Mouse (Mus musculus) kidney, postnatal 0 days (tissue): Measurements from ENCODE around the gene Tnfrsf22. TPM values are rescaled to one million over a fixed set of nuclear protein-coding genes. Genes with fewer than 3 reads are reported as not detected.

ENCODE experiments used
- ATAC-seq: fragments of 200-750 bp; cut with Nextera tagmentation; replicated peaks from 2 replicates; pipeline ENCODE4 v1.8.0; 2017; ENCODE audit warnings: low read depth, moderate number of reproducible peaks, moderate TSS enrichment, moderate library complexity; ENCODE audit not compliant: low FRiP score
- DNase-seq: peaks from one replicate; pipeline ENCODE4 v3.0.0-alpha.2; 2016; ENCODE audit warnings: low spot score
- H3K27ac ChIP-seq: fragments of 300-500 bp; sonication (generic); 2 replicates; pipeline ENCODE4 v1.5.1; 2014; ENCODE audit warnings: mild to moderate bottlenecking
- H3K27me3 ChIP-seq: fragments of 300-500 bp; sonication (generic); 2 replicates; pipeline ENCODE4 v1.6.1; 2014; ENCODE audit warnings: low read length, mixed read lengths; ENCODE audit not compliant: insufficient read depth
- H3K36me3 ChIP-seq: fragments of 300-500 bp; sonication (generic); 2 replicates; pipeline ENCODE4 v1.6.1; 2014; ENCODE audit warnings: low read length, mixed read lengths; ENCODE audit not compliant: insufficient read depth
- H3K4me1 ChIP-seq: fragments of 300-500 bp; sonication (generic); replicated peaks from 2 replicates; pipeline ENCODE4 v1.6.1; 2014; ENCODE audit warnings: antibody characterized with exemption, low read length, mixed read lengths; ENCODE audit not compliant: insufficient read depth
- H3K4me2 ChIP-seq: fragments of 300-500 bp; sonication (generic); 2 replicates; pipeline ENCODE4 v1.6.1; 2014; ENCODE audit warnings: mild to moderate bottlenecking, low read length, moderate library complexity, mixed read lengths
- H3K4me3 ChIP-seq: fragments of 300-500 bp; sonication (generic); replicated peaks from 2 replicates; pipeline ENCODE4 v1.5.1; 2014; ENCODE audit warnings: low read depth, low read length
- H3K9ac ChIP-seq: fragments of 300-500 bp; sonication (generic); 2 replicates; pipeline ENCODE4 v1.6.1; 2014; ENCODE audit warnings: low read depth, low read length
- H3K9me3 ChIP-seq: fragments of 300-500 bp; sonication (generic); replicated peaks from 2 replicates; pipeline ENCODE4 v1.6.1; 2016; ENCODE audit warnings: low read length, inconsistent platforms, mixed read lengths
- CTCF ChIP-seq: IDR thresholded peaks from 2 replicates; pipeline ENCODE4 v1.5.1; 2016; ENCODE audit warnings: antibody characterized with exemption, low read depth, mild to moderate bottlenecking, moderate library complexity
- WGBS: fragments of 180-500 bp; shearing (Covaris S2); extraction: QIAGEN DNeasy Blood & Tissue Kit; methylation state at CpG from one replicate; pipeline ENCODE4 v1.1.7; 2014; 5-methylcytosine and 5-hydroxymethylcytosine counted together
- polyA plus RNA-seq: library from polyadenylated mRNA; unstranded; fragments of >200 nt; fragmentation: Nextera tagmentation; extraction: Ambion mirVana; gene quantifications from 2 replicates; pipeline ENCODE4 v1.2.1, GENCODE M21; 2015

The Tnfrsf22 gene
- polyA plus RNA-seq, 1 experiment from 2014 or later = 11.1 TPM

DNA sequence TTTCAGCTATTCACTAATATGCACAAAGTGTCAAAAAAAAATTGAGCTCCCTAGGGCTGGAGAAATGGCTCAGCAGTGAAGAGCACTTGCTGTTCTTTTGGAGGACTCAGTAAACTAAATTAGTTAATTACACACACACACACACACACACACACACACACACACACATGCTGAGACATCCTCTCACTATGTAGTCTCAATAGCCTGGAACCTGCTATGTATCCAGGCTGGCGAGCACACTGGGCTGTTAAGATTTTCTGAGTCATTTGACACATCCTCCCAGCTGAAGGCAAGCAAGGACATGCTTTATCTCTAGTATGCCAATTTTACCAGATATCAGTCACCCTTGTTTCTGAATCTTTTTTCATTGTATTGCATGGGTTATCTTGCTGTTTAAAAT is 28.5 kb downstream of the Tnfrsf22 start:
- Histone ChIP-seq H3K9me3 (no peaks in the 10 kb centered on the region), H3K4me2 (no peak overlapping the region), H3K4me1 (no peaks in the 10 kb centered on the region), H3K27ac (no peak overlapping the region), H3K4me3 (no peak overlapping the region), H3K27me3 (no peaks in the 10 kb centered on the region), H3K36me3 (no peaks in the 10 kb centered on the region), H3K9ac (no peak overlapping the region)
- DNase-seq (no peak), ATAC-seq (no peak)
- 50% methylated on average over 1 of the region's 1 CpGs for WGBS
- no peak for TF ChIP-seq CTCF

DNA sequence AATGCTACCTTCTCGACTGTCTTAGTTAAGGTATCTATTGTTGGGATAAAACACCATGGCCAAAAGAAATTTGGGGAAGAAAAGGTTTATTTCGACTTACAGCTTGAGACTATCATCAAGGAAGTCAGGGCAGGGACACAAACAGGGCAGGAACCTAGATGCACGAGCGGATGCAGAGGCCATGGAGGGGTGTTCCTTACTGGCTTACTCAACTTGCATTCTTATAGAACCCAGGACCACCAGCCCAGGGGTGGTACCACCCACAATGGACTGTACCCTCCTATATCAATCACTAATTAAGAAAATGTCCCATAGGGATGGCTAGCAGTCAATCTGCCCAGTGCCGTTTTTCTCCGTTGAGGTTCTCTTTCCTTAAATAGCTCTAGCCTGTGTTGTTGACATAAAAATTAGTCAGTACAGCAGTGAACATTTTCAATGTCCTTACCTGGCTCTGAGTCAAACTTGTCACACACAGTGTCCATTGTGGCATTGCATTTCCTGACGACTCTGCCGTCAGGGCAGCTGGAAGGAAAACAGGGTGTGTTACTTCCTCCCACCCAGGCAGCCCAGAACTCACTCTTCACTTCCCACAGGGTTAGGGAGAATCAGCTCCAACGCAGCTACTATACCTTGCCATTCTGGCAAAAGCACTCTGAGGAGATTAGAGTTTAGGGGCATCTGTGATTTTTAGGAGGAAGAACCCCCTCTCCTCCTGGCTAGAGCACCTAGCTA is 34.9 kb downstream of the Tnfrsf22 start:
- H3K27me3 ChIP-seq = no peaks in the 10 kb centered on the region
- peak overlapping the region; percentile 76 for H3K27ac ChIP-seq
- 42% methylated on average over 9 of the region's 9 CpGs for WGBS
- 0 out of 2 replicates have a peak, but pooled peaks cover 4% of the 10 kb centered on the region for H3K4me1 ChIP-seq
- no peak for TF ChIP-seq CTCF
- DNase-seq = peak; percentile 55
- no peak overlapping the region for H3K9ac ChIP-seq
- H3K4me3 ChIP-seq = no peak overlapping the region
- no peak overlapping the region for H3K4me2 ChIP-seq
- H3K9me3 ChIP-seq = no peaks in the 10 kb centered on the region
- H3K36me3 ChIP-seq = no peaks in the 10 kb centered on the region
- ATAC-seq = peak; percentile 75

DNA sequence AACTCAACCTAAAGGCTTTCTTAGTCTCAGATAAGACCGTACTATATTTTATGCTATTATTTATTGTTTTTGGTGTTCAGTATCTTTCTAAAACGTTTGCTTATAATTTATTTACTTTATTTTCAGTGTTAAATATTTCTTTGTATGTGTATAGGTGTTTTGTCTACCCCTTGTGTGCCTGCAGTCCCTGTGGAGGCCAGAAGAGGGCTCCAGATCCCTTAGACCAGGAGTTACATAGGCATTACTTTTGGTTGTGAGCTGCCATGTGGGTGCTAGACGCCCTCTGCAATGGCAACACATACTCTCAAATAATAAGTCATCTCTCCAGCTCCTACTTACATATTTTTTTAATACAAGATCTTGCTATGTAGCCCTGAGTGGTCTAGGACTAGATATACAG is 37.2 kb downstream of the Tnfrsf22 start:
- H3K27ac ChIP-seq = no peak overlapping the region
- no peak for ATAC-seq
- H3K4me2 ChIP-seq = no peak overlapping the region
- WGBS = 60% methylated on average over 3 of the region's 3 CpGs
- H3K27me3 ChIP-seq = no peaks in the 10 kb centered on the region
- H3K9ac ChIP-seq = no peak overlapping the region
- 0 out of 2 replicates have a peak, but pooled peaks cover 4% of the 10 kb centered on the region for H3K4me1 ChIP-seq
- no peak overlapping the region for H3K4me3 ChIP-seq
- TF ChIP-seq CTCF = peak; percentile 48
- no peak for DNase-seq
- H3K36me3 ChIP-seq = no peaks in the 10 kb centered on the region
- H3K9me3 ChIP-seq = no peaks in the 10 kb centered on the region

DNA sequence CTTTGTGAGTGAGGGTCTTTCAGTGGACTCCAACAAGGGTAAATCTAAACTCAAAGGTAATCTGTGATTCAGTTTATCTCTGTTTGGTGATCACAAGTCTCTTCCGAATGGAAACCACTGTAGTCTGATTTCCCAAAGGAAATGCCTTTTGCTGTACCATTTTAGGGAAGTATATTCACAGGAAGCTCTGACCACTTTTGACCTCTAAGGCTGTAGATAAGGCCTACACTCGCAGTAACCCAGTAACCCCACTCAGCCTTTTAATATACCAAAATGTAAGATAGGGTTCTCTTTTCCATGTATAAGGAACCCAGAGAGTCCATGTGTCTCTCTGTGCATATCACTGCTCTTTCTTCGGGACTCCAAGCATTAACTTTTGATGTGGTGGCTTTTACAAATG is 44.1 kb downstream of the Tnfrsf22 start:
- 83% methylated on average over 3 of the region's 3 CpGs for WGBS
- no peak overlapping the region for H3K9ac ChIP-seq
- DNase-seq (no peak), ATAC-seq (no peak)
- H3K27ac ChIP-seq = no peak overlapping the region
- no peaks in the 10 kb centered on the region for H3K9me3 ChIP-seq
- no peak overlapping the region for H3K4me3 ChIP-seq
- H3K4me1 ChIP-seq = no peaks in the 10 kb centered on the region
- no peaks in the 10 kb centered on the region for H3K27me3 ChIP-seq
- H3K36me3 ChIP-seq = no peaks in the 10 kb centered on the region
- TF ChIP-seq CTCF = no peak
- H3K4me2 ChIP-seq = no peak overlapping the region

DNA sequence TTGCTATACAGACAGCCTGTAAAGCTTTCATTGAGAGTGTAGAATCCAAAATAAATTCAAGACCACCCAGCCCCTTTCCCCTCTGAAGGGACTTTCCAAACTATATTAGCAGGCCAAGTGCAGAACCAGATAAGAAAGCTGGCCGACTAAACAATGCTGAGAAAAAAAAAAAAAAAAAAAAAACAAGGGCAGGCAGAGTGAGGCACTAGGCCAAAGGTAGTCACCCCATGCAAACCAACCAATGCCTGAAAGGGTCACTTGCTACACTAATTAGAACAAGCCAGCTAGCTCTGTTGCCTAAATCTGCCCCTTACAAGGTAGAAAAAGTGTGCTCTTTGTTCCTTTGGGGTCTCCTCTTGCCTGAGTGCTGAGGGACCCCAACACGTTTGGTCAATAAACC is 44.6 kb downstream of the Tnfrsf22 start:
- Histone ChIP-seq H3K4me2 (no peak overlapping the region), H3K27ac (no peak overlapping the region), H3K4me3 (no peak overlapping the region), H3K9me3 (no peaks in the 10 kb centered on the region), H3K9ac (no peak overlapping the region), H3K4me1 (no peaks in the 10 kb centered on the region), H3K27me3 (no peaks in the 10 kb centered on the region), H3K36me3 (no peaks in the 10 kb centered on the region)
- no peak for TF ChIP-seq CTCF
- no peak for ATAC-seq
- no peak for DNase-seq
- 66% methylated on average over 2 of the region's 2 CpGs for WGBS

DNA sequence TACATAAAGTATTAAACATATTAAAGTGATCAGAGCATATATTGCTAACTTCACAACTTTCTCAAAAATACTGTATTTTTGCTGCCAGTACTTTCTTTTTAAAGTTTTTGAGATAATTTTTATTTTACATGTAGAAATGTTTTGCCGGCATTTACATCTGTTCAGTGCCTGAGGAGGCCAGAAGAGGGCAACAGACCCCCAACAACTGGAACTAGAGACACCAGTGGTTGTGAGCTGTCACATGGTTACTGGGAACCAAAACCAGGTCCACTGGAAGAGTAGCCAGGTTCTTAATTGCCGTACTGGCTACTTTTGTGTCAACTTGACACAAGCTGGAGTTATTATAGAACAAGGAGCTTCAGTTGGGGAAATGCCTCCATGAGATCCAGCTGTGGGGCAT is 47.8 kb downstream of the Tnfrsf22 start:
- H3K9ac ChIP-seq = no peak overlapping the region
- H3K4me1 ChIP-seq = 0 out of 2 replicates have a peak, but pooled peaks cover 8% of the 10 kb centered on the region
- H3K36me3 ChIP-seq = no peaks in the 10 kb centered on the region
- ATAC-seq (no peak), DNase-seq (no peak)
- H3K4me3 ChIP-seq = no peak overlapping the region
- no peak overlapping the region for H3K27ac ChIP-seq
- H3K4me2 ChIP-seq = no peak overlapping the region
- WGBS = 86% methylated on average over 2 of the region's 2 CpGs
- peak; percentile 47; the same call in 1 of the 2 replicates for TF ChIP-seq CTCF
- H3K27me3 ChIP-seq = no peaks in the 10 kb centered on the region
- no peaks in the 10 kb centered on the region for H3K9me3 ChIP-seq
